Mouse (Mus musculus): ENCODE results near the gene Gm3854.
"Not testable (repeated sequence)": the region's sequence is repeated elsewhere in the genome, so short reads cannot be mapped to it uniquely, and the experiment has no call there.

Gene Gm3854

DNA sequence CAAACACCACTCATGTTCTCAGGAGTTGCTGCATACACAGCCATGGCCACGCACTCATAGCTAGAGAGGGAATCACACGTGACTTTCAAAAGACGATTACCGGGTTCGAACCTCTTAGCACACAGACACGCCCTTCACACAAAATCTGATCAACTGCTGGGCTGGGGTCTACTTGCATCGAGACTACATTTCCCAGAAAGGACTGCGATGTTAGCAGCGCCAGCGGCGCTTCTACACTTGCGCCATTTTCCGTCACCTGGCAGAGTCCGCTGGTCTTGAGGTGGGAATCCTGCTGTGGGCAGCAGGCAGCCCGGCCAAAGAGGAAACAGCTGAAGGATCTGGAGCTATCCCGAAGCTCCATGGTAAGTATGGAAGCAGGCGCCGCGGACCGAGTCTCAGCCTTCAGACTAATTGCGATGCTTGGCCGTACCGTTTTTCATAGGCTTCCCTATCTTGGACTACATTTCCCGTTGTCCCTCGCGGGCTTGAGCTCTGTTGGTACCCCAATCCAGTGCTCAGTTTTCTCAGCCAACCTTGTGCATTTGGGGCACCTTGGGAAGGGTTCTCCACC lies at the start of gene Gm3854:
Gene Gm3854, plus strand, starts transcription at position 259 of the 571 bp plus-strand sequence.
- peak; percentile 80 for DNase-seq (ENCODE audit: low spot score)

- not testable (repeated sequence) for DNase-seq (ENCODE audit: low spot score)
These were observed 42.8 kb upstream of the Gm3854 start for GRCm38 (mm10) chr7:6300796-6301195.

- peak; percentile 40 for DNase-seq (ENCODE audit: low spot score)
These were observed 12.9 kb upstream of the Gm3854 start for GRCm38 (mm10) chr7:6330458-6331232.

GRCm38 (mm10) chr7:6331233-6331956 lies 12.2 kb upstream of the Gm3854 start, which contains the start of gene Zfp583:
Zfp583 (minus strand) TSS chr7:6331285.
- peak; percentile 88 for DNase-seq (ENCODE audit: low spot score)

GRCm38 (mm10) chr7:6339865-6340264 lies 3.7 kb upstream of the Gm3854 start:
- DNase-seq (ENCODE audit: low spot score), result no peak

GRCm38 (mm10) chr7:6344124-6344523 lies 565 bp downstream of the Gm3854 start:
- DNase-seq (ENCODE audit: low spot score), result no peak

- DNase-seq (ENCODE audit: low spot score), result no peak
These were observed 14.6 kb downstream of the Gm3854 start for GRCm38 (mm10) chr7:6358121-6358520.

DNA sequence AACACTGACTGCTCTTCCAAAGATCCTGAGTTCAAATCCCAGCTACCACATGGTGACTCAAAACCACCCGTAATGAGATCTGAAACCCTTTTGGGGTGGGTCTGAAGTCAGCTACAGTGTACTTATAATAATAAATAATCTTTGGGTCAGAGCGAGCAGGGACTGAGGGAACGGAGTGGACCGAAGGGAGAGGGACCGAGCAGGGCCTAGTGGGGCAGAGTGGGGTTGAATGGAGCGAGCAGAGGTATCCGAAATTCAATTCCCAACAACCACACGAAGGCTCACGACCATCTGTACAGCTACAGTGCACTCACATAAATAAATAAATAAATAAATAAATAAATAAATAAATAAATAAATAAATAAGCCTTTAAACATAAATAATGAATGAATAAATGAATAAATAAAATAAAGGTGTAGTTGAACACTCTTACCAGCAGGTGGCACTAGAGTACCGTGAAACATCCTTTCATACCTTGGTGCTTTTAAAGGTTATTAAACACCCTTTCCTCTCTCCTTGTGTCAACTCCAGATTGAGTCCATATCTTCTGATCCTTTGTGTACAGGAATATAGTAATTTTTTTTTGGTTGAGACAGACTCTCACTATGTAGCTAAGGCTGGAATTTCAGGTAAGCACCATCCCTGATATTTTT lies 15.5 kb downstream of the Gm3854 start:
- DNase-seq (ENCODE audit: low spot score), result no peak

- DNase-seq (ENCODE audit: low spot score), result no peak
These were observed 17.0 kb downstream of the Gm3854 start for GRCm38 (mm10) chr7:6360477-6361060.

- DNase-seq (ENCODE audit: low spot score), result no peak
These were observed 18.2 kb downstream of the Gm3854 start for GRCm38 (mm10) chr7:6361756-6362155.

DNA sequence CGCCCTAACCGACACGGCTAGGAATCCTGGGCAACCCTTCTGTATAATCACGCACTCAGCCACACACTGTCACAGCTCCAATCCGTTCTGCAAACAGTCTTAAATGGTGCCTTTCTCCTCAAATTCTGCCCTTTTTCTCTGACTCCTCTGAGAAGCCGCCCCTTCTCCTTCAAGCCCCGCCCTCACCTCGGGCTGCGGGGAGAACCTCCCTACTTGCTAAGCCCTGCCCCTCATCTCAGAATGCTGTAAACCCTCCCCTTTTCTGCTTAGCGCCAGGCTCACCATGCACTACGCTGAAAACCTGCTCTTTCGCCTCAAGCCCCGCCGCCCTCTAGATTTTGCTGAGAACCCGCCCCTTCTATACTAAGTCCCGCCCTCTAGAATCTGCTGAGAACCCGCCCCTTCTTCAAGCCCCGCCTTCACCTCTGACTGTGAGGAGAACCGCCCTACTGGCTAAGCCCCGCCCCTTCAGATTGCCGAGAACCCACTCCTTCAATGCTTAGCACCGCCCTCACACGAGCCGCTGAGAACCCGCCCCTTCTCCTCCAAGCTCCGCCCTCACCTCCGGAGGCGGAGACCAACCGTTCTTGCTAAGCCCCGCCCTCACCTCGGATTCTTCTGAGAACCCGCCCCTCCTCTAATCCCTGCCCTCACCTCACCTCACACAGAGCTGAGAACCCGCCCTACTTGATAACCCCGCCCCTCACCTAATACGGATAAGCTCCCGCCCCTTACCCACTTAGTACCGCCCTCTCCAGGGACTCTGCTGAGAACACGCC lies 18.9 kb downstream of the Gm3854 start:
- DNase-seq (ENCODE audit: low spot score), result peak; percentile 99

GRCm38 (mm10) chr7:6363047-6363488 lies 19.5 kb downstream of the Gm3854 start, which contains the start of gene Zfp78:
Zfp78 (plus strand) TSS chr7:6363280.
- DNase-seq (ENCODE audit: low spot score), result peak; percentile 87

DNA sequence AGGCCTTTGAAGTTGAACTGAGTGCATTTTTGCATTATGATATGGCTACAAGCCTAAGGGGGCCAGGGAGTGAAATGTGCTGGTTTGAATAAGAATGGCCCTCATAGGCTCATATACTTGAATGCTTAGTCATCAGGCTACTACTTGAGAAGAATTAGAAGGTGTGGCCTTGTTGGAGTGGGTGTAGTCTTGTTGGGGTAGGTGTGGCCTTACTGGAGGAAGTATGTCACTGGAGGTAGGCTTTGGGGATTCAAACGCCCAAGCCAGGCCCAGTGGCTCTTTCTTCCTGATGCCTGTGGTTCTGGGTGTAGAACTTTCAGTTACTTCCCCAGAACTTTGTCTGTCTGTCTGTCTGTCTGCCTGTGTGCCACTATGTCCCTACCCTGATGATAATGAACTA lies 21.2 kb downstream of the Gm3854 start:
- DNase-seq (ENCODE audit: low spot score), result no peak

- no peak for DNase-seq (ENCODE audit: low spot score)
These were observed 23.6 kb downstream of the Gm3854 start for GRCm38 (mm10) chr7:6367185-6367584.

DNA sequence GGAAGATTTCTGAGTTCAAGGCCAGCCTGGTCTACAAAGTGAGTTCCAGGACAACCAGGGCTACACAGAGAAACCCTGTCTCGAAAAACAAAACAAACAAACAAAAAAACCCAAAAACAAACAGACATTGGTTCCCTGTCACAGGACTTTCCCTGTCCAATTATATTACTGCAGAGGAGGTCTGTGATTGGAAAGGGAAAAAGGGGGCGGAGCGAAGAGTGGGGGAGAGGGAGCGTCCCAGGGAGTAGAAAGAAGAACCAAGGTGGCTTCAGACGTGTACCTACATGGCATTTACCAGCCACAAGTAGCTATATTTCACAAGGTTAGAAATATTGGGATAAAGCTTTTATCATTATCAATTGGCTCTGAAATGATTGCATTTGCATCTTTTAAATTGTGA lies 24.6 kb downstream of the Gm3854 start:
- DNase-seq (ENCODE audit: low spot score), result not testable (repeated sequence)

- DNase-seq (ENCODE audit: low spot score), result no peak
These were observed 25.9 kb downstream of the Gm3854 start for GRCm38 (mm10) chr7:6369460-6369859.

DNA sequence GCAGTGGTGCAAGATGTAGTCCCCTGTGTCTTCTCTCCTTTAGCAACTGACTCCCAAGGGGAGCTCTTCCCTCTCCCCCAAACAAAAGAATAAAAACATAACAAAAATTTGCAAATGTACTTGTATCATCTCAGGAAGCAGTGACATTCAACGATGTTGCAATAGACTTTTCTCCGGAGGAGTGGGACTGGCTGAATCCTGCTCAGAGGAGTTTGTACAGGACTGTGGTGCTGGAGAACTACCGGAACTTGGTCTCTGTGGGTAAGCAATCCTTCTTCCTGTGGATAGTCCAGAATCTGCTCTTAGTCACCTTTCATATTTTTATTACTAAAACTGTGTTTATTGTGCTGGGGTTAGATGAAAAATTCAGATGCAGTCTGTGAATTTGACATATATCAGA lies 29.4 kb downstream of the Gm3854 start:
- no peak for DNase-seq (ENCODE audit: low spot score)

GRCm38 (mm10) chr7:6378441-6378840 lies 34.9 kb downstream of the Gm3854 start:
- peak; percentile 52 for DNase-seq (ENCODE audit: low spot score)

GRCm38 (mm10) chr7:6381431-6381830 lies 37.9 kb downstream of the Gm3854 start:
- DNase-seq (ENCODE audit: low spot score), result no peak

- DNase-seq (ENCODE audit: low spot score), result peak; percentile 91
These were observed 39.5 kb downstream of the Gm3854 start, which contains the start of gene Zfp28 for GRCm38 (mm10) chr7:6383044-6383455. Zfp28 (plus strand) TSS chr7:6383295.

GRCm38 (mm10) chr7:6384011-6384410 lies 40.5 kb downstream of the Gm3854 start:
- no peak for DNase-seq (ENCODE audit: low spot score)
